Mouse (Mus musculus) monocyte, adult 59 days (primary cell): ENCODE data around the gene Dido1. TPM values are rescaled to one million over a fixed set of nuclear protein-coding genes. Genes with fewer than 3 reads are reported as not detected.

ENCODE experiments used
- total RNA-seq, 2 experiments: library from RNA; stranded (reverse); gene quantifications; one replicate each; pipeline ENCODE4 v1.2.4; 2023

Gene Dido1
- total RNA-seq: 10 to 100 TPM; 56.2 to 63.5 TPM

DNA sequence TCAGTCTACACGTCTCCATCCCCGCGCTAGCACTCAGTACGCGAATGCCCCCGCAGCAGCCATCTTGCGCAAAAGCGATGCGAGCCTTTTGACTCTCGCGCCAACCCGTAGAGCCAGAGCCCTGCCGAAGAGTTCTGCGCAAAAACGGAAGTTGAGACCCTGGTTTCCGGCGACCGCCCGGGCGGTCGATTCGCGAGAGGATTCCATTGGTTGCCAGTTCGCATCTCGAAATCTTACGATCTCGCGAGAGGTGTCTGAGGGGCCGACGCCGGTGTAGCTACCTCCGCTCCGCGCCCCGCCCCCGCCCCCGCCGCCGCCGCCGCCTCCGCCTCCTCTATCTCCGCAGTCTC is at the start of gene Dido1, which contains the start of gene Gid8:
Gene Dido1, minus strand, starts transcription at position 77 of the 350 bp plus-strand sequence.
Gene Gid8, plus strand, starts transcription at position 195 of the 350 bp plus-strand sequence.

DNA sequence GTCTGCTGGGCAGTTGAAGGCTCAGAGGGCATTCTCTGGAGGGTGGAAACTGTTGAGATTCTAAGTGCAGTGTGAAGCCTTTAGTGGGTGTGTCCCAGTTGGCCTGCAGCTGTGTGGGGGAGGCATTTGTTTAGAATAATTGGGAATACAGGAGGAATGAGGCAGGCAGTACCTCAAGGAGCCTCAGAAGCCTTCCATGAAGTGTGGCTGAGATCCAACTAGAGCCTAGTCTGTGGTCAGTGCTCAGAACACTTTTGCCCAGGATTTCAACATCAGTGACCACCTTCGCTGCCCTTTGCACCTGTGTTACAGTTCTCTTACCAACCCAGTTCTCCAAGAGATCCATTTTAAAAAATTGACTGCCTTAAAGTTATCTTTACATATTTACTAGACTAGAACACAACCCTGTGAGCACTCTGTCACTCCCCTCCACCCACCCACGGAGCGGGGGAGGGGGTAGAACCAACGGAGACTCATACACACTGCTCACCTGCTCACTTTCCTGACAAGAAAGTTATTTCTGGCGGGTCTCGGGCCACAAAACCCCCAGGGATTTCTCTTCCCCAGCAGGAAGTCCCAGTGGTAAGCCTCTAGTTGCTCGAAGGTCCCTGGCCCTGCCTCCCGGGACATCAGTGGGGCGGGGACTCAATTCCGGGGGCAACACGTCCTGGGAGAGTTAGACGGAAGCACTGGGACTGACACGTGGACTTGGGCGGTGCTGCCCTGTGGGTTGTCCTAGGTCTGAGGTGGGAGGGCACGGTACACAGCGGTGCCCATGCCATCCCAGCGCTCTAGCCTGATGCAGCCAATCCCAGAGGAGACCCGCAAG is 15.0 kb upstream of the Dido1 start, which contains the start of gene Slc17a9:
Gene Slc17a9, plus strand, starts transcription at position 679 of the 829 bp plus-strand sequence.

DNA sequence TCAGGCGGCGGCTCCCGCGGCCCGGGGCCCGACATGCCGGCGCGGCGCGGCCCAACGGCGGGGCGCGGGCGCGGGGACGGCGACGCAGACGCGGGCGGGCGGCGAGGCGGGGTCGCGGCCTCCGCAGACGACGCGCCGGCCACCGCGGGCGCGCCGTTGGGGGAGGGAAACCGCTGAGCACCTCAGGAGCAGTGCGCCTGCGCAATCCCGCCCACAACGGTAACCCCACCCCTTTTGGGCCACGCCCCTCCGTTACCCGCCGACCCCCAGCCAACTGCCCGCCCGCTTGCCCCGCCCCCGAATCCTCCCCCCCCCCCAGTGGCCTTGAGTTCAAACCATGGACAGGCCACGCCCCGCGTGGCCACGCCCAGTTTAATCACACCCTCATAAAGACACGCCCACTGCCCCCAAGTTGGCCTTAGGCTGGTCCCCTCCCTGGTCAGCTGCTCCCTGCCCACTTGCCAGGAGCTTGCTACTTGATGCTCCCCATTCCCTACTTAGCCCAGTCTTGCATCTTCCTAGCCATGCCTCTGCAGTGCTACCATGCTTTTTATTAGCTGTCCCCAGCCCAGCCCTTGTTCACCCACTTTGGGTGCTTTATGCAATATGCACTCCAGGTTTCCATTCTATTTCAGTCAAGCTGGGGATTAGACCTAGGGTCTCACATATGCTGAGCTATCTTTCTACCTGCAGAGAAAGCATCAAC is 67.1 kb downstream of the Dido1 start, which contains the start of gene Tcfl5:
Gene Tcfl5, minus strand, starts transcription at position 154 of the 706 bp plus-strand sequence.

Other genes with a start within 250 kb of the Dido1 start
- gene Ntsr1, start 210.0 kb downstream of the Dido1 start, total RNA-seq: not detected
- 10 to 100 TPM; 21.2 to 23.0 TPM for gene Mrgbp, start 128.7 kb downstream of the Dido1 start, total RNA-seq
- gene Ogfr, start 120.8 kb downstream of the Dido1 start, total RNA-seq: 10 to 100 TPM; 91.3 to 91.4 TPM
- gene Col9a3, start 112.2 kb downstream of the Dido1 start, total RNA-seq: 1 to 10 TPM; 2.8 to 2.9 TPM
- gene Tcfl5, start 67.3 kb downstream of the Dido1 start, total RNA-seq: under 1 TPM in 1 of 2 experiments, not detected in 1; 0.27 TPM
- 10 to 100 TPM; 41.9 to 43.5 TPM for gene Gid8, start 118 bp upstream of the Dido1 start, total RNA-seq
- 1 to 10 TPM; 7.6 to 8.0 TPM for gene Slc17a9, start 15.3 kb upstream of the Dido1 start, total RNA-seq
- gene Bhlhe23, start 66.9 kb upstream of the Dido1 start, total RNA-seq: not detected
- gene Ythdf1, start 210.9 kb upstream of the Dido1 start, total RNA-seq: 10 to 100 TPM; 72.0 to 73.2 TPM
- gene Birc7, start 219.0 kb upstream of the Dido1 start, total RNA-seq: not detected
- gene Nkain4, start 244.7 kb upstream of the Dido1 start, total RNA-seq: 1 to 10 TPM in 1 of 2 experiments, not detected in 1; 3.5 TPM